Mouse (Mus musculus) hindbrain, embryonic 12.5 days (tissue): ENCODE data around the gene Med7. TPM values are rescaled to one million over a fixed set of nuclear protein-coding genes. Genes with fewer than 3 reads are reported as not detected.

ENCODE experiments used
- ATAC-seq: fragments of 200-750 bp; cut with Nextera tagmentation; 2 replicates; pipeline ENCODE4 v1.8.0; 2017; ENCODE audit warnings: moderate TSS enrichment; ENCODE audit not compliant: low FRiP score
- H3K27ac ChIP-seq: fragments of 300-500 bp; sonication (generic); 2 replicates; pipeline ENCODE4 v1.5.1; 2016; ENCODE audit warnings: mild to moderate bottlenecking
- H3K27me3 ChIP-seq: fragments of 300-500 bp; sonication (generic); 2 replicates; pipeline ENCODE4 v1.6.1; 2016; ENCODE audit warnings: mild to moderate bottlenecking
- H3K36me3 ChIP-seq: fragments of 300-500 bp; sonication (generic); 2 replicates; pipeline ENCODE4 v1.6.1; 2016; ENCODE audit warnings: mild to moderate bottlenecking
- H3K4me1 ChIP-seq: fragments of 300-500 bp; sonication (generic); 2 replicates; pipeline ENCODE4 v1.6.1; 2016
- H3K4me2 ChIP-seq: fragments of 300-500 bp; sonication (generic); replicated peaks from 2 replicates; pipeline ENCODE4 v1.6.1; 2016; ENCODE audit warnings: mild to moderate bottlenecking
- H3K4me3 ChIP-seq: fragments of 300-500 bp; sonication (generic); 2 replicates; pipeline ENCODE4 v1.5.1; 2016; ENCODE audit warnings: mild to moderate bottlenecking
- H3K9ac ChIP-seq: fragments of 300-500 bp; sonication (generic); 2 replicates; pipeline ENCODE4 v1.6.1; 2016; ENCODE audit warnings: mild to moderate bottlenecking, moderate library complexity
- H3K9me3 ChIP-seq: fragments of 300-500 bp; sonication (generic); replicated peaks from 2 replicates; pipeline ENCODE4 v1.6.1; 2016; ENCODE audit warnings: mild to moderate bottlenecking
- WGBS: fragments of 180-500 bp; shearing (Covaris S2); methylation state at CpG from one replicate; pipeline ENCODE4 v1.1.7; 2016; 5-methylcytosine and 5-hydroxymethylcytosine counted together
- polyA plus RNA-seq: library from polyadenylated mRNA; unstranded; fragments of >200 nt; fragmentation: Nextera tagmentation; extraction: Ambion mirVana; gene quantifications from 2 replicates; pipeline ENCODE4 v1.2.1, GENCODE M21; 2016

The Med7 gene
- 79.3 and 85.9 TPM in 2 replicates for polyA plus RNA-seq

- WGBS: under 1% methylated on average over 55 of the region's 59 CpGs
- H3K4me3 ChIP-seq: peak within 1 kb of the TSS; percentile 96
- peaks cover 11% of the 10 kb centered on the region for H3K36me3 ChIP-seq
- H3K9ac ChIP-seq: peak within 1 kb of the TSS; percentile 90
- H3K27ac ChIP-seq: peak within 1 kb of the TSS; percentile 91
- H3K27me3 ChIP-seq: no peaks in the 10 kb centered on the region
- no peaks in the 10 kb centered on the region for H3K9me3 ChIP-seq
- peak within 1 kb of the TSS; percentile 77 for H3K4me2 ChIP-seq
- H3K4me1 ChIP-seq: peaks cover 4% of the 10 kb centered on the region
- ATAC-seq: peak; percentile 99
Observed at GRCm38 (mm10) chr11:46436760-46437458, at the start of gene Med7. Gene Med7 (plus strand): TSS chr11:46436925.

- Histone ChIP-seq H3K4me2 (no peak overlapping the region), H3K4me3 (no peak overlapping the region), H3K4me1 (no peaks in the 10 kb centered on the region), H3K36me3 (no peaks in the 10 kb centered on the region), H3K9me3 (no peaks in the 10 kb centered on the region), H3K27ac (no peak overlapping the region), H3K9ac (no peak overlapping the region), H3K27me3 (no peaks in the 10 kb centered on the region)
- 93% methylated on average over 8 of the region's 8 CpGs for WGBS
- ATAC-seq: no peak
Observed at GRCm38 (mm10) chr11:46387061-46387460, 49.7 kb upstream of the Med7 start.

- Histone ChIP-seq H3K9ac (no peak overlapping the region), H3K36me3 (no peaks in the 10 kb centered on the region), H3K4me2 (no peak overlapping the region), H3K27ac (no peak overlapping the region), H3K4me1 (no peaks in the 10 kb centered on the region), H3K27me3 (no peaks in the 10 kb centered on the region), H3K4me3 (no peak overlapping the region), H3K9me3 (no peaks in the 10 kb centered on the region)
- ATAC-seq: no peak
- 78% methylated on average over 6 of the region's 6 CpGs for WGBS
Observed at GRCm38 (mm10) chr11:46388438-46388837, 48.3 kb upstream of the Med7 start.

- no peaks in the 10 kb centered on the region for H3K9me3 ChIP-seq
- ATAC-seq: no peak
- H3K4me1 ChIP-seq: no peaks in the 10 kb centered on the region
- 85% methylated on average over 13 of the region's 13 CpGs for WGBS
- H3K4me2 ChIP-seq: no peak within 1 kb of the TSS
- no peak within 1 kb of the TSS for H3K27ac ChIP-seq
- no peak within 1 kb of the TSS for H3K4me3 ChIP-seq
- H3K36me3 ChIP-seq: no peaks in the 10 kb centered on the region
- no peaks in the 10 kb centered on the region for H3K27me3 ChIP-seq
- no peak within 1 kb of the TSS for H3K9ac ChIP-seq
Observed at GRCm38 (mm10) chr11:46389336-46390117, 47.2 kb upstream of the Med7 start, which contains the start of gene Itk. Gene Itk (minus strand): TSS chr11:46389515.

GRCm38 (mm10) chr11:46390621-46391020 lies 46.1 kb upstream of the Med7 start:
- 52% methylated on average over 3 of the region's 3 CpGs for WGBS
- H3K9ac ChIP-seq: no peak overlapping the region
- no peaks in the 10 kb centered on the region for H3K4me1 ChIP-seq
- no peak overlapping the region for H3K27ac ChIP-seq
- H3K4me3 ChIP-seq: no peak overlapping the region
- H3K4me2 ChIP-seq: no peak overlapping the region
- no peaks in the 10 kb centered on the region for H3K27me3 ChIP-seq
- ATAC-seq: no peak
- H3K36me3 ChIP-seq: no peaks in the 10 kb centered on the region
- no peaks in the 10 kb centered on the region for H3K9me3 ChIP-seq

- no peaks in the 10 kb centered on the region for H3K36me3 ChIP-seq
- no peaks in the 10 kb centered on the region for H3K27me3 ChIP-seq
- H3K27ac ChIP-seq: no peak overlapping the region
- no peak overlapping the region for H3K4me3 ChIP-seq
- H3K9me3 ChIP-seq: no peaks in the 10 kb centered on the region
- H3K4me2 ChIP-seq: no peak overlapping the region
- ATAC-seq: no peak
- H3K9ac ChIP-seq: no peak overlapping the region
- no peaks in the 10 kb centered on the region for H3K4me1 ChIP-seq
- WGBS: 86% methylated on average over 7 of the region's 7 CpGs
Observed at GRCm38 (mm10) chr11:46392890-46393289, 43.8 kb upstream of the Med7 start.

GRCm38 (mm10) chr11:46393413-46393812 lies 43.3 kb upstream of the Med7 start:
- WGBS: 84% methylated on average over 4 of the region's 4 CpGs
- ATAC-seq: no peak
- H3K9ac ChIP-seq: no peak overlapping the region

GRCm38 (mm10) chr11:46395088-46395487 lies 41.6 kb upstream of the Med7 start:
- Histone ChIP-seq H3K27me3 (no peaks in the 10 kb centered on the region), H3K4me1 (no peaks in the 10 kb centered on the region), H3K4me2 (no peak overlapping the region), H3K4me3 (no peak overlapping the region), H3K27ac (no peak overlapping the region), H3K9me3 (no peaks in the 10 kb centered on the region), H3K9ac (no peak overlapping the region), H3K36me3 (no peaks in the 10 kb centered on the region)
- 100% methylated on average over 2 of the region's 2 CpGs for WGBS
- no peak for ATAC-seq

More at GRCm38 (mm10) chr11:46393413-46393812, 43.3 kb upstream of the Med7 start:
- no peak overlapping the region for H3K4me2 ChIP-seq
- no peaks in the 10 kb centered on the region for H3K27me3 ChIP-seq
- no peaks in the 10 kb centered on the region for H3K9me3 ChIP-seq
- H3K36me3 ChIP-seq: no peaks in the 10 kb centered on the region
- no peaks in the 10 kb centered on the region for H3K4me1 ChIP-seq
- no peak overlapping the region for H3K4me3 ChIP-seq
- no peak overlapping the region for H3K27ac ChIP-seq

GRCm38 (mm10) chr11:46395698-46396097 lies 41.0 kb upstream of the Med7 start:
- WGBS: 94% methylated on average over 2 of the region's 2 CpGs
- no peak overlapping the region for H3K27ac ChIP-seq
- no peaks in the 10 kb centered on the region for H3K27me3 ChIP-seq
- no peak for ATAC-seq
- H3K36me3 ChIP-seq: no peaks in the 10 kb centered on the region
- no peak overlapping the region for H3K9ac ChIP-seq
- H3K4me3 ChIP-seq: no peak overlapping the region
- H3K9me3 ChIP-seq: no peaks in the 10 kb centered on the region
- no peak overlapping the region for H3K4me2 ChIP-seq
- no peaks in the 10 kb centered on the region for H3K4me1 ChIP-seq

GRCm38 (mm10) chr11:46396167-46396859 lies 40.4 kb upstream of the Med7 start, which contains the start of gene Fam71b:
Gene Fam71b (plus strand): TSS chr11:46396559.
- H3K9ac ChIP-seq: no peak within 1 kb of the TSS
- no peaks in the 10 kb centered on the region for H3K36me3 ChIP-seq
- H3K4me1 ChIP-seq: no peaks in the 10 kb centered on the region
- no peaks in the 10 kb centered on the region for H3K27me3 ChIP-seq
- no peak within 1 kb of the TSS for H3K27ac ChIP-seq
- no peak within 1 kb of the TSS for H3K4me3 ChIP-seq
- H3K4me2 ChIP-seq: no peak within 1 kb of the TSS
- no peaks in the 10 kb centered on the region for H3K9me3 ChIP-seq
- ATAC-seq: no peak
- 76% methylated on average over 13 of the region's 13 CpGs for WGBS

- Histone ChIP-seq H3K9ac (no peak overlapping the region), H3K27me3 (no peaks in the 10 kb centered on the region), H3K4me2 (no peak overlapping the region), H3K4me3 (no peak overlapping the region), H3K4me1 (no peaks in the 10 kb centered on the region), H3K27ac (no peak overlapping the region), H3K36me3 (no peaks in the 10 kb centered on the region), H3K9me3 (no peaks in the 10 kb centered on the region)
- ATAC-seq: no peak
- WGBS: 87% methylated on average over 4 of the region's 4 CpGs
Observed at GRCm38 (mm10) chr11:46396860-46397179, 39.9 kb upstream of the Med7 start.

- no peaks in the 10 kb centered on the region for H3K27me3 ChIP-seq
- H3K4me2 ChIP-seq: no peak overlapping the region
- no peaks in the 10 kb centered on the region for H3K4me1 ChIP-seq
- H3K9ac ChIP-seq: no peak overlapping the region
- no peaks in the 10 kb centered on the region for H3K9me3 ChIP-seq
- H3K36me3 ChIP-seq: no peaks in the 10 kb centered on the region
- H3K4me3 ChIP-seq: no peak overlapping the region
- ATAC-seq: no peak
- 54% methylated on average over 2 of the region's 2 CpGs for WGBS
- no peak overlapping the region for H3K27ac ChIP-seq
Observed at GRCm38 (mm10) chr11:46397900-46398299, 38.8 kb upstream of the Med7 start.
